Mouse (Mus musculus): Measurements from ENCODE around the gene Npepps. TPM values are rescaled to one million over a fixed set of nuclear protein-coding genes. Genes with fewer than 3 reads are reported as not detected.

Npepps gene
- polyA plus RNA-seq, 1 experiment: 23.1 TPM

DNA sequence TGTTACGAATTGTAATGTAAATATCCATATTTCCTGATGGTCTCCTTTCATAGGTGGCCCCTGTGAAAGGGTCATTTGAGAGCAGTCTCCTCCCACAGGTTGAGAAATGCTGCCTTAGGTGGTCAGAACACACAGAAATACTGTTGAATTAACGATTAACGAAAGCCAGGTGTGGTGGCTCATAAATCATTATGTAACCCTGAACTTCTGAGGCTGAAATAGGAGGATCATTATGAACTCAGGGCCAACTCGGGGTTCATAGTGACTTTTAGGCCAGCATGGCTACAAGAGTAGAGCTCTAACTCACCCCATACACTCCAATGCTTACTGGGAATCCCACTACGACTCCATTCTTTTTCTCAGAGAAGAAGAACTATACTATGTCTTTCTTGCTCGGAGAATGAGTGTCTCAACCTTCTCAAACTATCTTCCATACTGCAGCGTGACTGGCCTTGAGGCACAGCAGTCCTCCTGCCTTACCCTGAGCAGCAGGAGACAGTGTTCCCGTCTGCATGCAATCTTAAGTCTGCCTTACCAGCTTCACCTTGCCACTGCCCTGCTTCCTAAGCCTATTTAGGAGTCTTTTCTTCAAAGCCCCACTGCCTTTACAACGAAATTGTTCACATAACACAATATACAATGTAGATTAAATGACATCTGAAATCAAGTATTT, 69.6 kb downstream of the Npepps start:
- WGBS: 38% methylated on average over 9 of the region's 9 CpGs
- H3K4me1 ChIP-seq (ENCODE audit: control insufficient read depth, insufficient read depth, low read length): peaks cover 14% of the 10 kb centered on the region
- H3K27ac ChIP-seq (ENCODE audit: insufficient read depth, low read depth, low read length): peak overlapping the region; percentile 59
- peaks cover 8% of the 10 kb centered on the region for H3K36me3 ChIP-seq (ENCODE audit: control insufficient read depth, insufficient read depth, low read length)
- no peaks in the 10 kb centered on the region for H3K27me3 ChIP-seq (replicated peaks; ENCODE audit: control insufficient read depth, insufficient read depth, low read length)
- no peak for TF ChIP-seq POLR2A (IDR thresholded peaks at IDR 0.05; ENCODE audit: low read depth, low read length)
- no peak for TF ChIP-seq CTCF (conservative IDR thresholded peaks at IDR 0.05; ENCODE audit: insufficient read depth, insufficient read length, low read depth, low read length)
- H3K4me3 ChIP-seq (ENCODE audit: insufficient read depth, low read depth, low read length): no peak overlapping the region
- peak; percentile 82 for DNase-seq

DNA sequence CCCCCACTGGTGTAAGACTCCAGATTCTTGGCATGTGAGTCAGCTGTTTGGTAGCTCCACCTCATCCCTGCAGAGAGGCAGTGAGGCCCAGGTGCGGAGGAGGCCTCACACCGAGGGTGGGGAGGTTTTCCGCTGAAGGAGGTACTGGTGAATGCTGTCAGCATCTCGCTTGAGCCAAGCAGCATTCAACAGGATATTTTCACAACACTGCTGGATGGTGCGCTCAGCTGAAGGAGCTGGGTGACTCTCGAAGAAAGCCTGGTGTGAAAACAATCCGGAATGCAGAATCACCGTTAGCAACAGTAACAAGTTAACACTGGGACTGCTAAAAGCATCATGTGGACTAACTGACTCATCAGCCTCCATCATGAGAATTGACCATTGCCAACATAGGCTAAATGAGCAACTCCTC, 73.4 kb downstream of the Npepps start:
- TF ChIP-seq CTCF (conservative IDR thresholded peaks at IDR 0.05; ENCODE audit: insufficient read depth, insufficient read length, low read depth, low read length) (no peak), POLR2A (IDR thresholded peaks at IDR 0.05; ENCODE audit: low read depth, low read length) (no peak)
- H3K27ac ChIP-seq (ENCODE audit: insufficient read depth, low read depth, low read length): no peak overlapping the region
- no peak overlapping the region for H3K4me3 ChIP-seq (ENCODE audit: insufficient read depth, low read depth, low read length)
- peaks cover 8% of the 10 kb centered on the region for H3K4me1 ChIP-seq (ENCODE audit: control insufficient read depth, insufficient read depth, low read length)
- no peak for DNase-seq
- no peaks in the 10 kb centered on the region for H3K27me3 ChIP-seq (replicated peaks; ENCODE audit: control insufficient read depth, insufficient read depth, low read length)
- 65% methylated on average over 8 of the region's 8 CpGs for WGBS
- H3K36me3 ChIP-seq (ENCODE audit: control insufficient read depth, insufficient read depth, low read length): peaks cover 3% of the 10 kb centered on the region; the same call in 1 of the 2 replicates

DNA sequence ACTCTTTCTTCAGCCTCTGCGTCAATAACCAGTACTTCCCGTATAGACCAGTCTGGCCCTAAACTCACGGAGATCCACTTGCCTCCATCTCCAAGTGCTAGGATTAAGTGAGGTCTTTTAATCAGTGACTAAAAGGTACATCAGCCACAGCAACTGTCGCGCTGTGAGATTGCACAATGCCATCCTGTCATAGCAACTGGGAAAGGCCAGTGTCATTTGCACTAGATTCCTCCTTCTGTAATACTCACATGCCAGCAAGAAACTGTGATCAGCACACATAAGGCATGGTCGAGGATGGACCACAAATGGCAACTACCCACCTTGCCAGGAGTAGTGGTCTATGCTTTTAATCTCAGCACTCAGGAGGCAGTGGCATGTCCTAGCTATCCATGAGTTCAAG, 80.9 kb downstream of the Npepps start:
- no peaks in the 10 kb centered on the region for H3K27me3 ChIP-seq (replicated peaks; ENCODE audit: control insufficient read depth, insufficient read depth, low read length)
- no peaks in the 10 kb centered on the region for H3K36me3 ChIP-seq (ENCODE audit: control insufficient read depth, insufficient read depth, low read length)
- no peak for DNase-seq
- H3K27ac ChIP-seq (ENCODE audit: insufficient read depth, low read depth, low read length): no peak overlapping the region
- no peaks in the 10 kb centered on the region; the same call in 1 of the 2 replicates for H3K4me1 ChIP-seq (ENCODE audit: control insufficient read depth, insufficient read depth, low read length)
- 75% methylated on average over 6 of the region's 6 CpGs for WGBS
- no peak overlapping the region for H3K4me3 ChIP-seq (ENCODE audit: insufficient read depth, low read depth, low read length)
- TF ChIP-seq POLR2A (IDR thresholded peaks at IDR 0.05; ENCODE audit: low read depth, low read length): no peak
- TF ChIP-seq CTCF (conservative IDR thresholded peaks at IDR 0.05; ENCODE audit: insufficient read depth, insufficient read length, low read depth, low read length): no peak

DNA sequence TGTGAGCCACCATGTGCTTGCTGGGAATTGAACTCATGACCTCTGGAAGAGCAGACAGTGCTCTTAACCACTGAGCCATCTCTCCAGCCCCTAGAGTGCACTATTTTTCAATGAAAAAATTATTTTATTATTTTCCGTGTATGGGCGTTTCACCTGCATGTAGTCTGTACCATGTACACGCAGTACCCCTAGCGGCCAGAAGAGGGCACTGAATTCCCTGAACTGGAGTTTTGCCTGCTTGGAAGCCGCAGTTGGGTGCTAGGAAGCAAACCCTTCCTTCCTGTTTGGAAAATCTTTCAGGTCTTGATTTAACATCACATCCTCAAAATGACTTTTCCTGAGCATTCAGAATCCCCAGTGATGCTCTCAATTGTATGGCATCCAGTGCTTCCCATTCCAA, 81.8 kb downstream of the Npepps start:
- Histone ChIP-seq H3K4me3 (ENCODE audit: insufficient read depth, low read depth, low read length) (no peak overlapping the region), H3K4me1 (ENCODE audit: control insufficient read depth, insufficient read depth, low read length) (no peaks in the 10 kb centered on the region; the same call in 1 of the 2 replicates), H3K36me3 (ENCODE audit: control insufficient read depth, insufficient read depth, low read length) (no peaks in the 10 kb centered on the region), H3K27ac (ENCODE audit: insufficient read depth, low read depth, low read length) (no peak overlapping the region), H3K27me3 (replicated peaks; ENCODE audit: control insufficient read depth, insufficient read depth, low read length) (no peaks in the 10 kb centered on the region)
- TF ChIP-seq POLR2A (IDR thresholded peaks at IDR 0.05; ENCODE audit: low read depth, low read length) (no peak), CTCF (conservative IDR thresholded peaks at IDR 0.05; ENCODE audit: insufficient read depth, insufficient read length, low read depth, low read length) (peak; percentile 76)
- 23% methylated on average over 5 of the region's 5 CpGs for WGBS
- peak; percentile 57 for DNase-seq

DNA sequence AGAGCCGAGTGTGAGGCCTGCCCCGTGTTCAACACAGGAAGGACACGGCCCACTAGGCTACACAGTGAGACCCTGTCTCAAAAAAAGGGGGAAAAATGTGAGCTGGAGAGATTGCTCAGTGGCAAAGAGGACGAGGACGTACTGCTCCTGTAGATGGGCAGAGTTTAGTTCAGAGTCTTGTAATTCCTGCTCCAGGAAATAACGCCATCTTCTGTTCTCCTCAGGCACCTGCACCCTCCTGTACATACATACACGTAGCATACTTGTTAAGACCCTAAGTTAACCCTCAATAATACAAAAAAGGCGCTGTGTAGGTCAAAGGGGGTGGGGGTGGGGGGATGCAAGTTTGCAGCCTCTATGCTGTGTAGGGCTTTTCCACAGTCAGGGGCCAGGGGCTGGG, 83.4 kb downstream of the Npepps start:
- Histone ChIP-seq H3K27ac (ENCODE audit: insufficient read depth, low read depth, low read length) (no peak overlapping the region), H3K27me3 (replicated peaks; ENCODE audit: control insufficient read depth, insufficient read depth, low read length) (no peaks in the 10 kb centered on the region), H3K4me3 (ENCODE audit: insufficient read depth, low read depth, low read length) (no peak overlapping the region), H3K36me3 (ENCODE audit: control insufficient read depth, insufficient read depth, low read length) (no peaks in the 10 kb centered on the region), H3K4me1 (ENCODE audit: control insufficient read depth, insufficient read depth, low read length) (no peaks in the 10 kb centered on the region; the same call in 1 of the 2 replicates)
- no peak for DNase-seq
- 66% methylated on average over 8 of the region's 8 CpGs for WGBS
- no peak for TF ChIP-seq CTCF (conservative IDR thresholded peaks at IDR 0.05; ENCODE audit: insufficient read depth, insufficient read length, low read depth, low read length)
- TF ChIP-seq POLR2A (IDR thresholded peaks at IDR 0.05; ENCODE audit: low read depth, low read length): no peak

DNA sequence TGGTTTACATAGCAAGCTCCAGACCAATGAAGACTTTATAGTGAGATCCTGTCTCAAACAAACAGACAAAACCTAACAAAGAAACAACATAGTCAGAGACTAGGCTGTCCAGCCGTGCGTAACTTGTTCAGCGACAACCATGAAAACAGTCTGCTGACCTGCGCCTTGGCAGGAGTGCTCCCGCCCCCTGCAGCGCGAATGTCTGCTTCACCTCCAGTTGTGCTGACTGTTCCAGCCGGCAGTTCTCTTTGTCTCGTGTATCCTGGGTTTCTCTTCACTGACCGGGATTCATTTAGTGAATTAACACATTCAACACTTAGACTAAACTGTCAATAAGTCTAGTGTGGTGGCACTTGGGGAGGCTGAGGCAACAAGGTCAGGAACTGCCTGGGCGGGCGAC, 83.9 kb downstream of the Npepps start:
- TF ChIP-seq POLR2A (IDR thresholded peaks at IDR 0.05; ENCODE audit: low read depth, low read length): no peak
- TF ChIP-seq CTCF (conservative IDR thresholded peaks at IDR 0.05; ENCODE audit: insufficient read depth, insufficient read length, low read depth, low read length): no peak
- WGBS: 48% methylated on average over 12 of the region's 12 CpGs
- Histone ChIP-seq H3K27me3 (replicated peaks; ENCODE audit: control insufficient read depth, insufficient read depth, low read length) (no peaks in the 10 kb centered on the region), H3K36me3 (ENCODE audit: control insufficient read depth, insufficient read depth, low read length) (no peaks in the 10 kb centered on the region), H3K27ac (ENCODE audit: insufficient read depth, low read depth, low read length) (no peak overlapping the region), H3K4me3 (ENCODE audit: insufficient read depth, low read depth, low read length) (no peak overlapping the region), H3K4me1 (ENCODE audit: control insufficient read depth, insufficient read depth, low read length) (no peaks in the 10 kb centered on the region; the same call in 1 of the 2 replicates)
- peak; percentile 66 for DNase-seq

DNA sequence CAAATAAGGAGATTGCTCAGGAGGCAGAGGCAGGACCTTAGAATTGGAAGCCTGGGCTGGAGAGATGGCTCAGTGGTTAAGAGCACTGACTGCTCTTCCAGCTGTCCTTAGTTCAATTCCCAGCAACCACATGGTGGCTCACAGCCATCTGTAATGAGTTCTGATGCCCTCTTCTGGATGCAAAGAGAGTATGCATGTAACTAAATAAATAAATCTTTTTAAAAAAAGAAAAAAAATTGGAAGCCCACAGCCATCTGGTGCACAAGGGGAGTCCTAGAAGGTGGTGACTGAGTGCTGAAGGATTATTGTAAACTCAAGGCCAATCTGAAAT, 87.9 kb downstream of the Npepps start:
- no peak for TF ChIP-seq CTCF (conservative IDR thresholded peaks at IDR 0.05; ENCODE audit: insufficient read depth, insufficient read length, low read depth, low read length)
- TF ChIP-seq POLR2A (IDR thresholded peaks at IDR 0.05; ENCODE audit: low read depth, low read length): no peak
- DNase-seq: no peak
- Histone ChIP-seq H3K4me1 (ENCODE audit: control insufficient read depth, insufficient read depth, low read length) (no peaks in the 10 kb centered on the region; the same call in 1 of the 2 replicates), H3K27me3 (replicated peaks; ENCODE audit: control insufficient read depth, insufficient read depth, low read length) (no peaks in the 10 kb centered on the region), H3K4me3 (ENCODE audit: insufficient read depth, low read depth, low read length) (no peak overlapping the region), H3K27ac (ENCODE audit: insufficient read depth, low read depth, low read length) (no peak overlapping the region), H3K36me3 (ENCODE audit: control insufficient read depth, insufficient read depth, low read length) (no peaks in the 10 kb centered on the region)
